Mouse (Mus musculus): ENCODE results near the gene Afap1. TPM values are rescaled to one million over a fixed set of nuclear protein-coding genes. Genes with fewer than 3 reads are reported as not detected.
A peak's percentile ranks its signal among the peaks of the same experiment; 100 is the strongest.

Afap1 gene
- total and polyA plus RNA-seq, 3 experiments: 13.7 to 21.9 (median 21.0) TPM

- no peak for DNase-seq
Measured at GRCm38 (mm10) chr5:35897147-35897546, 4.0 kb downstream of the Afap1 start.

GRCm38 (mm10) chr5:35898114-35898513 lies 5.0 kb downstream of the Afap1 start:
- peak; percentile 49 for DNase-seq

GRCm38 (mm10) chr5:35898994-35899393 lies 5.9 kb downstream of the Afap1 start:
- no peak for DNase-seq

GRCm38 (mm10) chr5:35900401-35901225 lies 7.5 kb downstream of the Afap1 start:
- no peak for DNase-seq

GRCm38 (mm10) chr5:35901226-35901809 lies 8.2 kb downstream of the Afap1 start:
- DNase-seq: no peak

GRCm38 (mm10) chr5:35903456-35903855 lies 10.3 kb downstream of the Afap1 start:
- DNase-seq: no peak

GRCm38 (mm10) chr5:35905283-35905682 lies 12.2 kb downstream of the Afap1 start:
- DNase-seq: no peak

- DNase-seq: no peak
Measured at GRCm38 (mm10) chr5:35907090-35907489, 14.0 kb downstream of the Afap1 start.

- peak; percentile 91 for DNase-seq
Measured at GRCm38 (mm10) chr5:35907633-35908426, 14.7 kb downstream of the Afap1 start.

- DNase-seq: no peak
Measured at GRCm38 (mm10) chr5:35908626-35909443, 15.7 kb downstream of the Afap1 start.

- peak; percentile 33 for DNase-seq
Measured at GRCm38 (mm10) chr5:35915629-35916300, 22.6 kb downstream of the Afap1 start.

- no peak for DNase-seq
Measured at GRCm38 (mm10) chr5:35916666-35917065, 23.5 kb downstream of the Afap1 start.

GRCm38 (mm10) chr5:35918387-35918786 lies 25.3 kb downstream of the Afap1 start:
- DNase-seq: no peak

- no peak for DNase-seq
Measured at GRCm38 (mm10) chr5:35920076-35920475, 27.0 kb downstream of the Afap1 start.

- no peak for DNase-seq
Measured at GRCm38 (mm10) chr5:35920557-35920956, 27.4 kb downstream of the Afap1 start.

- DNase-seq: no peak
Measured at GRCm38 (mm10) chr5:35921141-35921540, 28.0 kb downstream of the Afap1 start.

- DNase-seq: peak; percentile 64
Measured at GRCm38 (mm10) chr5:35921595-35922254, 28.6 kb downstream of the Afap1 start.

- DNase-seq: no peak
Measured at GRCm38 (mm10) chr5:35923448-35923847, 30.3 kb downstream of the Afap1 start.

GRCm38 (mm10) chr5:35925171-35925634 lies 32.1 kb downstream of the Afap1 start:
- no peak for DNase-seq

GRCm38 (mm10) chr5:35926511-35926910 lies 33.4 kb downstream of the Afap1 start:
- DNase-seq: no peak

GRCm38 (mm10) chr5:35931296-35931695 lies 38.2 kb downstream of the Afap1 start:
- no peak for DNase-seq

All from adrenal gland, adult 2 months (tissue).